Mouse (Mus musculus): Measurements from ENCODE around the gene Polr2a.
"Not testable (repeated sequence)": the region's sequence is repeated elsewhere in the genome, so short reads cannot be mapped to it uniquely, and the experiment has no call there.

The Polr2a gene

GRCm38 (mm10) chr11:69704613-69705010, 53.8 kb downstream of the Polr2a start:
- no peak for DNase-seq (ENCODE audit: low spot score)

- DNase-seq (ENCODE audit: low spot score), result no peak
Observed at GRCm38 (mm10) chr11:69703814-69704612, 54.4 kb downstream of the Polr2a start.

GRCm38 (mm10) chr11:69703381-69703780, 55.1 kb downstream of the Polr2a start:
- not testable (repeated sequence) for DNase-seq (ENCODE audit: low spot score)

GRCm38 (mm10) chr11:69702886-69703285, 55.6 kb downstream of the Polr2a start:
- not testable (repeated sequence) for DNase-seq (ENCODE audit: low spot score)

- no peak for DNase-seq (ENCODE audit: low spot score)
Observed at GRCm38 (mm10) chr11:69699595-69699994, 58.8 kb downstream of the Polr2a start.

- DNase-seq (ENCODE audit: low spot score), result no peak
Observed at GRCm38 (mm10) chr11:69698574-69698973, 59.9 kb downstream of the Polr2a start.

- no peak for DNase-seq (ENCODE audit: low spot score)
Observed at GRCm38 (mm10) chr11:69697396-69697795, 61.0 kb downstream of the Polr2a start.

GRCm38 (mm10) chr11:69695361-69696181, 62.9 kb downstream of the Polr2a start, which contains the start of the genes Tnfsf12 and Tnfsfm13:
TSS of gene Tnfsf12 (minus strand) at chr11:69695849.
TSS of gene Tnfsfm13 (minus strand) at chr11:69696098.
- DNase-seq (ENCODE audit: low spot score), result peak; percentile 71

GRCm38 (mm10) chr11:69695046-69695360, 63.4 kb downstream of the Polr2a start:
- DNase-seq (ENCODE audit: low spot score), result no peak

GRCm38 (mm10) chr11:69693421-69693965, 64.9 kb downstream of the Polr2a start:
- DNase-seq (ENCODE audit: low spot score), result no peak

GRCm38 (mm10) chr11:69692863-69693262, 65.6 kb downstream of the Polr2a start:
- no peak for DNase-seq (ENCODE audit: low spot score)

GRCm38 (mm10) chr11:69692196-69692811, 66.1 kb downstream of the Polr2a start:
- no peak for DNase-seq (ENCODE audit: low spot score)

GRCm38 (mm10) chr11:69689891-69690290, 68.5 kb downstream of the Polr2a start:
- DNase-seq (ENCODE audit: low spot score), result no peak

- DNase-seq (ENCODE audit: low spot score), result no peak
Observed at GRCm38 (mm10) chr11:69687061-69687460, 71.4 kb downstream of the Polr2a start.

GRCm38 (mm10) chr11:69686377-69686776, 72.1 kb downstream of the Polr2a start:
- no peak for DNase-seq (ENCODE audit: low spot score)

GRCm38 (mm10) chr11:69685526-69686148, 72.8 kb downstream of the Polr2a start, which contains the start of gene Tnfsf13:
TSS of gene Tnfsf13 (minus strand) at chr11:69685784.
- no peak for DNase-seq (ENCODE audit: low spot score)

GRCm38 (mm10) chr11:69684936-69685335, 73.5 kb downstream of the Polr2a start:
- DNase-seq (ENCODE audit: low spot score), result no peak

GRCm38 (mm10) chr11:69684128-69684745, 74.2 kb downstream of the Polr2a start:
- DNase-seq (ENCODE audit: low spot score), result no peak
